Mouse (Mus musculus): ENCODE results near the gene Lonp2.

DNA sequence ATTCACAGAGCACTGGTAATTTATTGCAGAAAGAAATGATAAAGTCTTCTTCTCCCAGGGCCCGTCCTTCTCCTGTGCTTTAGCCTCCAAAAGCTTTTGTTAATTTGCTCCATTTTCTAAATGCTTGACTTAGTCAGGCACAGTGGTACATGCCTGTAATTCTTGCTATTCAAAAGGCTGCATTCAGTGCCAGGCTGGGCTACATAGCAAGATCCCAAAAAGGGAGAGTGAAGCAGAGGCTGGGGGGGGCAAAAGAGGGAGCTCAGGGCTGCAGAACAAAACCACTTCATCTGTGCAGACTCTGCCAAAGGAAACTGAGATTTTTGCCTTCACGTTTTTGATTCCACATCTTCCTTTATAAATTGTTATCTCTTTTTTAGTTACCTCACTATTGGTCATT, 28.7 kb downstream of the Lonp2 start:
- no peak for TF ChIP-seq CTCF (IDR thresholded peaks at IDR 0.05; ENCODE audit: low read depth, low read length)
- TF ChIP-seq POLR2A (IDR thresholded peaks at IDR 0.05; ENCODE audit: borderline replicate concordance, low read depth, low read length) = no peak

Measured in bone marrow macrophage, adult 2 months (primary cell).